Mouse (Mus musculus): ENCODE data around the gene Hoxb7. TPM values are rescaled to one million over a fixed set of nuclear protein-coding genes. Genes with fewer than 3 reads are reported as not detected.

Hoxb7 gene
- polyA plus RNA-seq, 1 experiment = not detected

GRCm38 (mm10) chr11:96310183-96310938 is 23.9 kb downstream of the Hoxb7 start:
- no peak for TF ChIP-seq CTCF (IDR thresholded peaks at IDR 0.05; ENCODE audit: insufficient read depth, low read depth, low read length)
- TF ChIP-seq POLR2A (IDR thresholded peaks at IDR 0.05; ENCODE audit: insufficient read depth, low read depth, low read length) = no peak
- Histone ChIP-seq H3K4me1 (ENCODE audit: control insufficient read depth, insufficient read depth, low read length) (no peaks in the 10 kb centered on the region), H3K27ac (ENCODE audit: insufficient read depth, low read depth, low read length) (no peak overlapping the region), H3K4me3 (ENCODE audit: insufficient read depth, low read depth, low read length) (no peak overlapping the region)
- 7% methylated on average over 20 of the region's 20 CpGs for WGBS

- TF ChIP-seq POLR2A (IDR thresholded peaks at IDR 0.05; ENCODE audit: insufficient read depth, low read depth, low read length) (no peak), CTCF (IDR thresholded peaks at IDR 0.05; ENCODE audit: insufficient read depth, low read depth, low read length) (no peak)
- Histone ChIP-seq H3K4me1 (ENCODE audit: control insufficient read depth, insufficient read depth, low read length) (no peaks in the 10 kb centered on the region), H3K4me3 (ENCODE audit: insufficient read depth, low read depth, low read length) (no peak overlapping the region), H3K27ac (ENCODE audit: insufficient read depth, low read depth, low read length) (no peak overlapping the region)
- 14% methylated on average over 6 of the region's 6 CpGs for WGBS
Observed at GRCm38 (mm10) chr11:96311097-96311496, 24.7 kb downstream of the Hoxb7 start.

GRCm38 (mm10) chr11:96311520-96312417 is 25.3 kb downstream of the Hoxb7 start:
- 0 out of 2 replicates have a peak, but pooled peaks have one; percentile 25 for TF ChIP-seq CTCF (IDR thresholded peaks at IDR 0.05; ENCODE audit: insufficient read depth, low read depth, low read length)
- TF ChIP-seq POLR2A (IDR thresholded peaks at IDR 0.05; ENCODE audit: insufficient read depth, low read depth, low read length) = no peak
- no peak overlapping the region for H3K27ac ChIP-seq (ENCODE audit: insufficient read depth, low read depth, low read length)

GRCm38 (mm10) chr11:96313134-96313533 is 26.7 kb downstream of the Hoxb7 start:
- no peak overlapping the region for H3K27ac ChIP-seq (ENCODE audit: insufficient read depth, low read depth, low read length)
- no peak overlapping the region for H3K4me3 ChIP-seq (ENCODE audit: insufficient read depth, low read depth, low read length)
- TF ChIP-seq CTCF (IDR thresholded peaks at IDR 0.05; ENCODE audit: insufficient read depth, low read depth, low read length) (no peak), POLR2A (IDR thresholded peaks at IDR 0.05; ENCODE audit: insufficient read depth, low read depth, low read length) (no peak)
- no peaks in the 10 kb centered on the region for H3K4me1 ChIP-seq (ENCODE audit: control insufficient read depth, insufficient read depth, low read length)
- 26% methylated on average over 2 of the region's 2 CpGs for WGBS

More at GRCm38 (mm10) chr11:96311520-96312417, 25.3 kb downstream of the Hoxb7 start:
- WGBS = 2% methylated on average over 31 of the region's 31 CpGs
- Histone ChIP-seq H3K4me1 (ENCODE audit: control insufficient read depth, insufficient read depth, low read length) (no peaks in the 10 kb centered on the region), H3K4me3 (ENCODE audit: insufficient read depth, low read depth, low read length) (no peak overlapping the region)

GRCm38 (mm10) chr11:96313806-96314428 is 27.5 kb downstream of the Hoxb7 start:
- WGBS = 6% methylated on average over 12 of the region's 12 CpGs

GRCm38 (mm10) chr11:96314671-96315343 is 28.4 kb downstream of the Hoxb7 start:
- Histone ChIP-seq H3K27ac (ENCODE audit: insufficient read depth, low read depth, low read length) (no peak overlapping the region), H3K4me3 (ENCODE audit: insufficient read depth, low read depth, low read length) (no peak overlapping the region), H3K4me1 (ENCODE audit: control insufficient read depth, insufficient read depth, low read length) (no peaks in the 10 kb centered on the region)
- WGBS = 2% methylated on average over 34 of the region's 34 CpGs
- TF ChIP-seq POLR2A (IDR thresholded peaks at IDR 0.05; ENCODE audit: insufficient read depth, low read depth, low read length) (no peak), CTCF (IDR thresholded peaks at IDR 0.05; ENCODE audit: insufficient read depth, low read depth, low read length) (no peak)

More at GRCm38 (mm10) chr11:96313806-96314428, 27.5 kb downstream of the Hoxb7 start:
- Histone ChIP-seq H3K4me1 (ENCODE audit: control insufficient read depth, insufficient read depth, low read length) (no peaks in the 10 kb centered on the region), H3K27ac (ENCODE audit: insufficient read depth, low read depth, low read length) (no peak overlapping the region), H3K4me3 (ENCODE audit: insufficient read depth, low read depth, low read length) (no peak overlapping the region)
- TF ChIP-seq CTCF (IDR thresholded peaks at IDR 0.05; ENCODE audit: insufficient read depth, low read depth, low read length) (no peak), POLR2A (IDR thresholded peaks at IDR 0.05; ENCODE audit: insufficient read depth, low read depth, low read length) (no peak)

GRCm38 (mm10) chr11:96315344-96315681 is 28.9 kb downstream of the Hoxb7 start:
- TF ChIP-seq CTCF (IDR thresholded peaks at IDR 0.05; ENCODE audit: insufficient read depth, low read depth, low read length) (no peak), POLR2A (IDR thresholded peaks at IDR 0.05; ENCODE audit: insufficient read depth, low read depth, low read length) (no peak)
- WGBS = 2% methylated on average over 5 of the region's 5 CpGs
- H3K4me3 ChIP-seq (ENCODE audit: insufficient read depth, low read depth, low read length) = no peak overlapping the region
- H3K27ac ChIP-seq (ENCODE audit: insufficient read depth, low read depth, low read length) = no peak overlapping the region
- no peaks in the 10 kb centered on the region for H3K4me1 ChIP-seq (ENCODE audit: control insufficient read depth, insufficient read depth, low read length)

All from olfactory bulb, adult 2 months (tissue).